Mouse (Mus musculus) intestine, embryonic 15.5 days (tissue): ENCODE data around the gene Cst3. TPM values are rescaled to one million over a fixed set of nuclear protein-coding genes. Genes with fewer than 3 reads are reported as not detected.

Experiments
- ATAC-seq: fragments of 200-750 bp; cut with Nextera tagmentation; 2 replicates; pipeline ENCODE4 v1.8.0; 2017; ENCODE audit warnings: moderate TSS enrichment, moderate library complexity
- H3K27ac ChIP-seq: fragments of 300-500 bp; sonication (generic); 2 replicates; pipeline ENCODE4 v1.5.1; 2015; ENCODE audit warnings: mild to moderate bottlenecking, inconsistent platforms
- H3K27me3 ChIP-seq: fragments of 300-500 bp; sonication (generic); replicated peaks from 2 replicates; pipeline ENCODE4 v1.6.1; 2015; ENCODE audit warnings: inconsistent platforms
- H3K36me3 ChIP-seq: fragments of 300-500 bp; sonication (generic); 2 replicates; pipeline ENCODE4 v1.6.1; 2015; ENCODE audit warnings: inconsistent platforms
- H3K4me1 ChIP-seq: fragments of 300-500 bp; sonication (generic); replicated peaks from 2 replicates; pipeline ENCODE4 v1.6.1; 2015; ENCODE audit warnings: inconsistent platforms
- H3K4me2 ChIP-seq: fragments of 300-500 bp; sonication (generic); replicated peaks from 2 replicates; pipeline ENCODE4 v1.6.1; 2015; ENCODE audit warnings: mild to moderate bottlenecking, inconsistent platforms
- H3K4me3 ChIP-seq: fragments of 300-500 bp; sonication (generic); replicated peaks from 2 replicates; pipeline ENCODE4 v1.5.1; 2015; ENCODE audit warnings: inconsistent platforms
- H3K9ac ChIP-seq: fragments of 300-500 bp; sonication (generic); 2 replicates; pipeline ENCODE4 v1.6.1; 2015; ENCODE audit warnings: inconsistent platforms
- H3K9me3 ChIP-seq: fragments of 300-500 bp; sonication (generic); 2 replicates; pipeline ENCODE4 v1.6.1; 2016; ENCODE audit warnings: inconsistent platforms
- WGBS: fragments of 180-500 bp; shearing (Covaris S2); methylation state at CpG from one replicate; pipeline ENCODE4 v1.1.7; 2015; 5-methylcytosine and 5-hydroxymethylcytosine counted together
- polyA plus RNA-seq: library from polyadenylated mRNA; unstranded; fragments of >200 nt; fragmentation: Nextera tagmentation; extraction: Ambion mirVana; gene quantifications from 2 replicates; pipeline ENCODE4 v1.2.1, GENCODE M21; 2015

Cst3 gene
- polyA plus RNA-seq, 1 experiment from 2014 or later = 349 TPM

GRCm38 (mm10) chr2:148838075-148838777 lies 37.3 kb downstream of the Cst3 start:
- 85% methylated on average over 5 of the region's 5 CpGs for whole genome bisulfite sequencing
- Histone ChIP-seq H3K4me3 (no peak overlapping the region), H3K36me3 (no peaks in the 10 kb centered on the region), H3K4me2 (no peak overlapping the region), H3K9ac (no peak overlapping the region), H3K27ac (no peak overlapping the region), H3K4me1 (no peaks in the 10 kb centered on the region), H3K9me3 (no peaks in the 10 kb centered on the region), H3K27me3 (0 out of 2 replicates have a peak, but pooled peaks cover 3% of the 10 kb centered on the region)
- ATAC-seq = no peak

- H3K4me1 ChIP-seq = no peaks in the 10 kb centered on the region
- no peak within 1 kb of the TSS for H3K9ac ChIP-seq
- 0 out of 2 replicates have a peak, but pooled peaks cover 3% of the 10 kb centered on the region for H3K27me3 ChIP-seq
- H3K4me2 ChIP-seq = no peak within 1 kb of the TSS
- ATAC-seq = no peak
- H3K9me3 ChIP-seq = no peaks in the 10 kb centered on the region
- no peak within 1 kb of the TSS for H3K4me3 ChIP-seq
- no peaks in the 10 kb centered on the region for H3K36me3 ChIP-seq
- no peak within 1 kb of the TSS for H3K27ac ChIP-seq
- 50% methylated on average over 4 of the region's 4 CpGs for WGBS
These were observed 40.6 kb downstream of the Cst3 start, which contains the start of gene Cst9 for GRCm38 (mm10) chr2:148834912-148835311. Cst9 (plus strand) TSS chr2:148835147.

DNA sequence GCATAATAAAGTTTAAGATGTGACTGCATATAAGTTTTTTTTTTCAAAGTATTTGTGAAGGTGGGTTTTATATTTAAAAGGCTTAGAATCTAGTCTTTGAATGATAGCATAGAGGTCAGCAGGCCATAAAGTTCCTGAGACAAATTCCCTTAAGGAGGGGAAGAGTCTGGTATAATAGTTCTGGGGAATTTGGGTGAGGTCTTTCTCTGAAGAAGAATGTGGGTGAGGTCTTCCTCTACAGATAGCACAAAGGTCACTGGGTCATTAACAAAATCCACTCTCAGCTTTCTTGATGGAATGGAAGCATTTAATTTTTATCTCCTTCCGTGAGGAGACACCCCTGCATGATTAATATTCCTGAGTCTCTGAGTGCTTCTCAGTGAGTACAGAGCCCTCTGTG lies 49.5 kb downstream of the Cst3 start:
- Histone ChIP-seq H3K9ac (no peak overlapping the region), H3K4me3 (no peak overlapping the region), H3K4me2 (no peak overlapping the region), H3K4me1 (no peaks in the 10 kb centered on the region), H3K27me3 (no peaks in the 10 kb centered on the region; the same call in 1 of the 2 replicates), H3K27ac (no peak overlapping the region), H3K9me3 (no peaks in the 10 kb centered on the region), H3K36me3 (no peaks in the 10 kb centered on the region)
- WGBS = 7% methylated on average over 1 of the region's 1 CpGs
- no peak for ATAC-seq

Other genes starting within 250 kb of the Cst3 start
- gene Nxt1, start 203.1 kb downstream of the Cst3 start, polyA plus RNA-seq = 73.1 and 73.7 TPM in 2 replicates
- gene Gzf1, start 194.7 kb downstream of the Cst3 start, polyA plus RNA-seq = 15.1 and 16.1 TPM in 2 replicates
- gene Napb, start 143.2 kb downstream of the Cst3 start, polyA plus RNA-seq = 3.4 and 4.1 TPM in 2 replicates
- not detected in 2 replicates for gene Cstl1, start 125.3 kb downstream of the Cst3 start, polyA plus RNA-seq
- gene Cst11, start 104.2 kb downstream of the Cst3 start, polyA plus RNA-seq = not detected in 2 replicates
- not detected in 2 replicates for gene 8030411F24Rik, start 93.7 kb downstream of the Cst3 start, polyA plus RNA-seq
- gene Cst12, start 86.3 kb downstream of the Cst3 start, polyA plus RNA-seq = 0.67 TPM in 1 of 2 replicates, not detected in the other
- 0.45 TPM in 1 of 2 replicates, not detected in the other for gene Cst8, start 76.9 kb downstream of the Cst3 start, polyA plus RNA-seq
- not detected in 2 replicates for gene Cst13, start 55.6 kb downstream of the Cst3 start, polyA plus RNA-seq
- gene Cst9, start 40.5 kb downstream of the Cst3 start, polyA plus RNA-seq = not detected in 2 replicates
- gene 9230104L09Rik, start 10.7 kb downstream of the Cst3 start, polyA plus RNA-seq = not detected in 2 replicates
- not detected in 2 replicates for gene Gm1330, start 127.6 kb upstream of the Cst3 start, polyA plus RNA-seq
- gene Gm10750, start 141.5 kb upstream of the Cst3 start, polyA plus RNA-seq = not detected in 2 replicates